Mouse (Mus musculus) hindbrain, embryonic 15.5 days (tissue): Measurements from ENCODE around the gene Gon7. TPM values are rescaled to one million over a fixed set of nuclear protein-coding genes. Genes with fewer than 3 reads are reported as not detected.

Experiments used
- ATAC-seq: fragments of 200-750 bp; cut with Nextera tagmentation; 2 replicates; pipeline ENCODE4 v1.8.0; 2017; ENCODE audit warnings: low read depth, moderate number of reproducible peaks, moderate TSS enrichment; ENCODE audit not compliant: low FRiP score
- H3K27ac ChIP-seq: fragments of 300-500 bp; sonication (generic); replicated peaks from 2 replicates; pipeline ENCODE4 v1.5.1; 2015; ENCODE audit warnings: mild to moderate bottlenecking, inconsistent platforms
- H3K27me3 ChIP-seq: fragments of 300-500 bp; sonication (generic); 2 replicates; pipeline ENCODE4 v1.6.1; 2015; ENCODE audit warnings: control low read depth, inconsistent platforms
- H3K36me3 ChIP-seq: fragments of 300-500 bp; sonication (generic); 2 replicates; pipeline ENCODE4 v1.6.1; 2015; ENCODE audit warnings: control low read depth, inconsistent platforms
- H3K4me1 ChIP-seq: fragments of 300-500 bp; sonication (generic); replicated peaks from 2 replicates; pipeline ENCODE4 v1.6.1; 2015; ENCODE audit warnings: control low read depth, inconsistent platforms
- H3K4me2 ChIP-seq: fragments of 300-500 bp; sonication (generic); 2 replicates; pipeline ENCODE4 v1.6.1; 2015; ENCODE audit warnings: moderate library complexity, mild to moderate bottlenecking, inconsistent platforms
- H3K4me3 ChIP-seq: fragments of 300-500 bp; sonication (generic); 2 replicates; pipeline ENCODE4 v1.5.1; 2015; ENCODE audit warnings: mild to moderate bottlenecking, inconsistent platforms
- H3K9ac ChIP-seq: fragments of 300-500 bp; sonication (generic); 2 replicates; pipeline ENCODE4 v1.6.1; 2015; ENCODE audit warnings: inconsistent platforms
- H3K9me3 ChIP-seq: fragments of 300-500 bp; sonication (generic); 2 replicates; pipeline ENCODE4 v1.6.1; 2016; ENCODE audit warnings: control low read depth, inconsistent platforms
- WGBS: fragments of 180-500 bp; shearing (Covaris S2); methylation state at CpG from one replicate; pipeline ENCODE4 v1.1.7; 2015; 5-methylcytosine and 5-hydroxymethylcytosine counted together
- polyA plus RNA-seq: library from polyadenylated mRNA; unstranded; fragments of >200 nt; fragmentation: Nextera tagmentation; extraction: Ambion mirVana; gene quantifications from 2 replicates; pipeline ENCODE4 v1.2.1, GENCODE M21; 2015

Gon7 gene
- polyA plus RNA-seq, 1 experiment from 2014 or later = 42.8 TPM

GRCm38 (mm10) chr12:102763696-102764095, 6.1 kb upstream of the Gon7 start:
- H3K9me3 ChIP-seq = no peaks in the 10 kb centered on the region
- no peaks in the 10 kb centered on the region for H3K27me3 ChIP-seq
- H3K4me3 ChIP-seq = no peak overlapping the region
- H3K9ac ChIP-seq = no peak overlapping the region
- no peak overlapping the region for H3K27ac ChIP-seq
- peaks cover 46% of the 10 kb centered on the region for H3K36me3 ChIP-seq
- peaks cover 16% of the 10 kb centered on the region for H3K4me1 ChIP-seq
- H3K4me2 ChIP-seq = no peak overlapping the region
- no peak for ATAC-seq

- H3K27me3 ChIP-seq = no peaks in the 10 kb centered on the region
- H3K27ac ChIP-seq = no peak overlapping the region
- H3K9ac ChIP-seq = no peak overlapping the region
- H3K9me3 ChIP-seq = no peaks in the 10 kb centered on the region
- WGBS = 89% methylated on average over 3 of the region's 3 CpGs
- no peak overlapping the region for H3K4me3 ChIP-seq
- H3K36me3 ChIP-seq = peaks cover 29% of the 10 kb centered on the region
- H3K4me2 ChIP-seq = no peak overlapping the region
- H3K4me1 ChIP-seq = peaks cover 21% of the 10 kb centered on the region
- no peak for ATAC-seq
Measured at GRCm38 (mm10) chr12:102761668-102762067, 4.1 kb upstream of the Gon7 start.

DNA sequence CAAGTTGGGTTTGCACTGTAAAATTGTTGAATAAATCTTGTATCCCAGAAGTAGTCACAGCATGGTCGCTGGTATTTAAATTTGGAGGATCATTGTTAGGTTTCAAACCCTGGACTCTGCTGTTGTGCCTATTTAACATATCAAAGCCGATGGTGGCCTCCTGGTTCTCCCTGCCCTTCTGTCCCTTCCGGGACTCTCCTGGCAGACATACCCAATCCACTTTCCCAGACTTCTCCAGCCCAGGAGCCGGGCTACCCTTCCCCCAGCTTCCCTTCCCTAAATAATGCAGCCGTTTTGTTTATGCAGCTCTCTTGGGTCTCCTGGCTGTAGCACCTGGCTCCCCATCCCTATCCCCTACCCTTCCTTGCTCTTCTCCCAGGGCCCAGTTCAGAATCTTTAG, 1.3 kb upstream of the Gon7 start:
- H3K4me2 ChIP-seq = peak overlapping the region; percentile 83
- 0% methylated on average over 5 of the region's 5 CpGs for WGBS
- no peak for ATAC-seq
- no peak overlapping the region for H3K27ac ChIP-seq
- H3K9ac ChIP-seq = peak overlapping the region; percentile 87
- no peaks in the 10 kb centered on the region for H3K27me3 ChIP-seq
- H3K36me3 ChIP-seq = peaks cover 11% of the 10 kb centered on the region
- no peaks in the 10 kb centered on the region for H3K9me3 ChIP-seq
- H3K4me1 ChIP-seq = peaks cover 30% of the 10 kb centered on the region
- H3K4me3 ChIP-seq = peak overlapping the region; percentile 89

GRCm38 (mm10) chr12:102758403-102758756, 777 bp upstream of the Gon7 start, which contains the start of gene Gm20604:
Gene Gm20604, minus strand, starts transcription at chr12:102758672.
- Histone ChIP-seq H3K9me3 (no peaks in the 10 kb centered on the region), H3K9ac (peak within 1 kb of the TSS; percentile 87), H3K27me3 (no peaks in the 10 kb centered on the region), H3K4me1 (peaks cover 30% of the 10 kb centered on the region), H3K4me2 (peak within 1 kb of the TSS; percentile 83), H3K36me3 (peaks cover 8% of the 10 kb centered on the region; the same call in 1 of the 2 replicates), H3K27ac (peak within 1 kb of the TSS; percentile 87), H3K4me3 (peak within 1 kb of the TSS; percentile 89)
- WGBS = under 1% methylated on average over 10 of the region's 10 CpGs
- ATAC-seq = no peak

DNA sequence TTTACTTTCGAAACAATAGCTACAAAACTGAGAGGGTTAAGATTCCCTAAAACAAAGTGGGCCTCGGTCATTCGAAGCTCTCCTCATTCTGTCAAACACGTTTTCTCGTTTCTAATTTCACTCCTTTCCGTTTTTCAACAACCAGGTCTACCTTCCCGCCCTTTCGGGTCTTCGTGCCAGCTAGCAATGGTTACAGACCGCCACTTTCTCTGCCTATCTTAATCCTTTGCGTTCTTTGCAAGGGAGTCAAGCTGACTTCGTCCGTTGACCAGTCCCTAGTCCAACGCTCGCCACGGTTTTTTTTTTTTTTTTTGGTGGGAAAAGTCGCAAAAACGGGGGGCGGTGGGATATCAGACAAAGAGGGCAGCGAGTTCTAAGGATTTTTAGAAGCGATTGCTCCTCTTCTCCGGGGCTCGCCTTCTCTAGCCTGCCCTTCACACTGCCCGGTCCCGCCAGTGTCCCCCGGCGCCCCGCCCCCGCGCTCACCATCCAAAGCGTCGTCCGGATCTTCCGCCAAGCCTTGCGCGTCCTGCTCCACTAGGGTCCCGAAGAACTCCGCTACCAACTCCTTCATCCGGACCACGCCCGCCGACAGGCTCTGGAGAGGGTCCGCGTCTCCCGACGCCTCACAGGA, 431 bp downstream of the Gon7 start:
- Histone ChIP-seq H3K27ac (peak overlapping the region; percentile 87), H3K4me2 (peak overlapping the region; percentile 83), H3K9ac (peak overlapping the region; percentile 62), H3K4me3 (peak overlapping the region; percentile 89), H3K4me1 (peaks cover 30% of the 10 kb centered on the region), H3K27me3 (no peaks in the 10 kb centered on the region), H3K9me3 (no peaks in the 10 kb centered on the region), H3K36me3 (peaks cover 4% of the 10 kb centered on the region; the same call in 1 of the 2 replicates)
- no peak; the same call in 1 of the 2 replicates for ATAC-seq
- WGBS = 1% methylated on average over 46 of the region's 46 CpGs

GRCm38 (mm10) chr12:102756304-102756703, 1.3 kb downstream of the Gon7 start:
- peak overlapping the region; percentile 83 for H3K4me2 ChIP-seq
- peak overlapping the region; percentile 89 for H3K4me3 ChIP-seq
- H3K36me3 ChIP-seq = 0 out of 2 replicates have a peak, but pooled peaks cover 3% of the 10 kb centered on the region
- whole genome bisulfite sequencing = 81% methylated on average over 7 of the region's 7 CpGs
- H3K4me1 ChIP-seq = peaks cover 30% of the 10 kb centered on the region
- peak overlapping the region; percentile 62 for H3K9ac ChIP-seq
- H3K27ac ChIP-seq = no peak overlapping the region
- H3K9me3 ChIP-seq = no peaks in the 10 kb centered on the region
- ATAC-seq = no peak
- H3K27me3 ChIP-seq = no peaks in the 10 kb centered on the region

DNA sequence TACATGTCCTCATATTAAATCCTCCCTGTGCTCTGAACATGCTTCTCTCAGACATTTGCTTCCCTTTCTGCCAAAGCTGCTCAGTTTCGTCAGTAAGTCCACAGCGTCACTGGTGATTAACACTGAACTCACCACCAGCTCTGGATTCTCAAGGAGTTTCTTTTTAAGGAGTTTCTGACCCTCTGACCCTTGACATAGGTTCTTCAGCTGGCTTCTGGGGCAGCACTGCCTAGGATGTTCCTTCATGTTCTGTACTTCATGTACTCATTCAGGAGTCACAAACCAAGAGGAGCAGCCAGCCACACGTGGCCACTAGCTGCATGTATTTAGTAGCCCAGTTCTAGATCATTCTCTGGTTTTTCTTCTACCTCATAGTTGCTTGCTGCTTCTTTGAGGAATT, 9.3 kb downstream of the Gon7 start:
- ATAC-seq = no peak
- Histone ChIP-seq H3K4me2 (no peak overlapping the region), H3K27ac (no peak overlapping the region), H3K36me3 (peaks cover 6% of the 10 kb centered on the region; the same call in 1 of the 2 replicates), H3K9me3 (no peaks in the 10 kb centered on the region), H3K9ac (no peak overlapping the region), H3K27me3 (no peaks in the 10 kb centered on the region), H3K4me3 (no peak overlapping the region), H3K4me1 (peaks cover 15% of the 10 kb centered on the region)
- 95% methylated on average over 3 of the region's 3 CpGs for WGBS

DNA sequence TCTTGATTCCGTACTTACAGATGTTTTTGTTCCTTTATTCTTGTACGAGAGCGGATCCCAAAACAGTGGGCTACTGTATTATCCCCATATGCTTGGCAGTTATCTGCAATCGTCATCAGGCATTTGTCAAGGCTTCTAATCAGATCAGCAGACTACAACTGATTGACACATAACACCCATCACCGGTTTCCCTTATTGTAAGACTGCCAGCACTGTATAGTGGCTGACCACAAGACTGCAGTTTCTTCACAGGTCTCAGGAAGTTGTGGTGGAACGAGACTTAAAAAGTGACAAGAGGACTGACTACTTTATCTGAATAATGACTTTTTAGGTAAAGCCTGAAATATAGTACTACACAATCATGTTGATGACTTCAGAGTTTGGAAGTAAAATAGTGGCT, 12.8 kb downstream of the Gon7 start:
- Histone ChIP-seq H3K27me3 (no peaks in the 10 kb centered on the region), H3K4me2 (peak overlapping the region; percentile 84; the same call in 1 of the 2 replicates), H3K27ac (no peak overlapping the region), H3K9ac (no peak overlapping the region), H3K9me3 (no peaks in the 10 kb centered on the region), H3K4me3 (peak overlapping the region; percentile 75; the same call in 1 of the 2 replicates), H3K4me1 (peaks cover 30% of the 10 kb centered on the region), H3K36me3 (peaks cover 3% of the 10 kb centered on the region; the same call in 1 of the 2 replicates)
- ATAC-seq = no peak
- 60% methylated on average over 6 of the region's 6 CpGs for whole genome bisulfite sequencing

GRCm38 (mm10) chr12:102743589-102744574, 13.7 kb downstream of the Gon7 start, which contains the start of the genes Moap1 and Tmem251:
Gene Moap1, minus strand, starts transcription at chr12:102743661.
Gene Tmem251, plus strand, starts transcription at chr12:102743762.
- Histone ChIP-seq H3K9ac (peak within 1 kb of the TSS; percentile 86), H3K4me2 (peak within 1 kb of the TSS; percentile 84), H3K4me3 (peak within 1 kb of the TSS; percentile 75), H3K27me3 (no peaks in the 10 kb centered on the region), H3K9me3 (no peaks in the 10 kb centered on the region), H3K4me1 (peaks cover 30% of the 10 kb centered on the region), H3K36me3 (peaks cover 3% of the 10 kb centered on the region; the same call in 1 of the 2 replicates), H3K27ac (peak within 1 kb of the TSS; percentile 94)
- ATAC-seq = peak; percentile 97
- WGBS = under 1% methylated on average over 61 of the region's 63 CpGs

DNA sequence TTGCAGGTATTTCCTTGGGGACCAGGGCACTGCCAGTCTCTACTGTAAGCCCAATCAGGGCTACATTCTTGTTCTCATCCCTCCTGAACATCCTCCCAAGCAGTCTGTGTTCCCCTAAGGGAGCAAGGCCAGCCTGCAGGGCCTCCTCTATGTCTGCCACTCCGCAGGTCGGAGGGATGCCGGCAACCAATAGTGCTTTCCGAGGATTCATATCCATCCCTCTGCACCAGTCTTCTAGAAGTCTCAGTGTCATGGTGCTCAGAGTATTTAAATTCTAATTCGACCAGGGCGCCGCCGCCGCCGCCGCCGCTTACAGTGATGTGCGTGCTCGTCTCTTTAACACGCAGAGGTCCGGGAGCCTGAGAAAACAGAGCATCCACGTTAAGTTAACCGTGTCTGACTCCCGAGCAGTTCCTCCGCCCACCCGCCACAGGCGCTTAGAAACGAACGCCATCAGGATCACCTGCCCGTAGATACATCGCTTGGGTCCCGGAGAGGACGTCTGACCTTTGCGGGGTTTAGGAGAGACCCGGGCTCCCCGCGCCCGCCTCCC, 14.5 kb downstream of the Gon7 start:
- H3K4me1 ChIP-seq = peaks cover 30% of the 10 kb centered on the region

DNA sequence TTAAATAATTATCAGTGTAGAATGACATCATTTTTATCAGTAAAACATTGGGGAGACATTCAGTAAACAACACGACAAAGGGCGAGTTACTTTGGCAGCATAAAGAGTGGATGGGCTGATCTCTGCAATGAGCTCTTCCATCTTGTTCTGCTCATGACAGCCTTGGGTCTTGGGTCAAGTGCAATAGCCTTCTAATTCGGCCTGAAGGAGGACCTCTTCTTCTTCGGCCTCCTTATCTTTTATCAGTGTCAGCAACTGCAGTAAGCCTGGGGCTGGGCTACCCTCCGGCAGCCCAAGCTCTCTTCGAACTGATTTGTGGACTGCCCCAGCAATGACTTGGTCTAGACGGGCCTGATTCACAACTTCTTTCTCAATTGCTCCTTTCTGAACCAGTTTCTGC, 15.5 kb downstream of the Gon7 start:
- Histone ChIP-seq H3K4me2 (peak overlapping the region; percentile 84), H3K9ac (no peak overlapping the region), H3K27ac (no peak overlapping the region), H3K9me3 (no peaks in the 10 kb centered on the region), H3K36me3 (0 out of 2 replicates have a peak, but pooled peaks cover 3% of the 10 kb centered on the region), H3K4me1 (peaks cover 30% of the 10 kb centered on the region), H3K4me3 (no peak overlapping the region), H3K27me3 (no peaks in the 10 kb centered on the region)
- no peak for ATAC-seq
- 90% methylated on average over 7 of the region's 7 CpGs for WGBS

More for the DNA sequence above, 14.5 kb downstream of the Gon7 start:
- peak; percentile 80 for ATAC-seq
- Histone ChIP-seq H3K9me3 (no peaks in the 10 kb centered on the region), H3K4me3 (peak overlapping the region; percentile 75), H3K27me3 (no peaks in the 10 kb centered on the region), H3K27ac (peak overlapping the region; percentile 94), H3K4me2 (peak overlapping the region; percentile 84), H3K36me3 (peaks cover 3% of the 10 kb centered on the region; the same call in 1 of the 2 replicates), H3K9ac (peak overlapping the region; percentile 86)
- under 1% methylated on average over 33 of the region's 33 CpGs for WGBS
